Mouse (Mus musculus): ENCODE results near the gene Stat3. TPM values are rescaled to one million over a fixed set of nuclear protein-coding genes. Genes with fewer than 3 reads are reported as not detected.

The Stat3 gene
- polyA plus RNA-seq, 1 experiment from 2014 or later, result 23.3 TPM

GRCm38 (mm10) chr11:100975241-100975640 lies 35.9 kb upstream of the Stat3 start:
- no peak overlapping the region for H3K9ac ChIP-seq (ENCODE audit: low read length)
- 75% methylated on average over 7 of the region's 7 CpGs for whole genome bisulfite sequencing
- DNase-seq (ENCODE audit: low spot score), result no peak
- peaks cover 21% of the 10 kb centered on the region for H3K27me3 ChIP-seq (replicated peaks; ENCODE audit: control insufficient read depth, insufficient read depth, low read length)
- H3K4me2 ChIP-seq (ENCODE audit: low read length), result no peak overlapping the region
- H3K4me1 ChIP-seq (ENCODE audit: control insufficient read depth, insufficient read depth, low read length), result no peaks in the 10 kb centered on the region; the same call in 1 of the 2 replicates
- no peaks in the 10 kb centered on the region for H3K36me3 ChIP-seq (ENCODE audit: control insufficient read depth, insufficient read depth, low read length)
- no peak overlapping the region for H3K4me3 ChIP-seq (ENCODE audit: low read depth, low read length)
- ATAC-seq, result no peak
- no peaks in the 10 kb centered on the region for H3K9me3 ChIP-seq (replicated peaks; ENCODE audit: control insufficient read depth, low read length)
- H3K27ac ChIP-seq (ENCODE audit: low read depth, low read length), result no peak overlapping the region

- Histone ChIP-seq H3K27me3 (replicated peaks; ENCODE audit: control insufficient read depth, insufficient read depth, low read length) (peaks cover 29% of the 10 kb centered on the region), H3K4me2 (ENCODE audit: low read length) (no peak overlapping the region)
- WGBS, result 76% methylated on average over 14 of the region's 14 CpGs
Observed at GRCm38 (mm10) chr11:100974381-100974970, 35.1 kb upstream of the Stat3 start.

DNA sequence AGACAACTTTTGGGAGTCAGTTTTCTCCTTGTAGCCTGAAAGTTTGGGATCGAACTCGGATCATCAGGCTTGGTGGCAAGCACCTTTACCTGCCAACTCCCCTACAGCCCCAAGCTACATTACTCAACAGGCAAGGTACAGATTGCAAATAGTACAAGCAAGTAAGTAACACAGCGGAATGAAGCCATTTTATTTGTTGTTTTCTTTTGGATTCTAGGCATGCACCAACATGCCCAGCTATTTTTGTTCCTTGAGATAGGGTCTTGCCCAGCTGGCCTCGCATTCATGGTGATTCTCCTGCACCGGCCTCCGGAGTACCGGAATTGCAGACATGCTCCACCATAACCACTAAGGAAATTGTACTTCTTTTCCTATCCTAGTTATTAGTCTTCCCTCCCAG lies 33.9 kb upstream of the Stat3 start:
- no peak for DNase-seq (ENCODE audit: low spot score)
- Histone ChIP-seq H3K4me2 (ENCODE audit: low read length) (no peak overlapping the region), H3K36me3 (ENCODE audit: control insufficient read depth, insufficient read depth, low read length) (no peaks in the 10 kb centered on the region), H3K4me1 (ENCODE audit: control insufficient read depth, insufficient read depth, low read length) (peaks cover 2% of the 10 kb centered on the region; the same call in 1 of the 2 replicates), H3K9ac (ENCODE audit: low read length) (no peak overlapping the region), H3K9me3 (replicated peaks; ENCODE audit: control insufficient read depth, low read length) (no peaks in the 10 kb centered on the region), H3K27ac (ENCODE audit: low read depth, low read length) (no peak overlapping the region), H3K4me3 (ENCODE audit: low read depth, low read length) (no peak overlapping the region), H3K27me3 (replicated peaks; ENCODE audit: control insufficient read depth, insufficient read depth, low read length) (peaks cover 41% of the 10 kb centered on the region)
- 91% methylated on average over 7 of the region's 7 CpGs for WGBS
- no peak for ATAC-seq

More at GRCm38 (mm10) chr11:100974381-100974970, 35.1 kb upstream of the Stat3 start:
- Histone ChIP-seq H3K36me3 (ENCODE audit: control insufficient read depth, insufficient read depth, low read length) (no peaks in the 10 kb centered on the region), H3K4me3 (ENCODE audit: low read depth, low read length) (no peak overlapping the region), H3K9ac (ENCODE audit: low read length) (no peak overlapping the region), H3K9me3 (replicated peaks; ENCODE audit: control insufficient read depth, low read length) (no peaks in the 10 kb centered on the region), H3K27ac (ENCODE audit: low read depth, low read length) (no peak overlapping the region), H3K4me1 (ENCODE audit: control insufficient read depth, insufficient read depth, low read length) (peaks cover 2% of the 10 kb centered on the region; the same call in 1 of the 2 replicates)
- DNase-seq (ENCODE audit: low spot score) (no peak), ATAC-seq (no peak)

DNA sequence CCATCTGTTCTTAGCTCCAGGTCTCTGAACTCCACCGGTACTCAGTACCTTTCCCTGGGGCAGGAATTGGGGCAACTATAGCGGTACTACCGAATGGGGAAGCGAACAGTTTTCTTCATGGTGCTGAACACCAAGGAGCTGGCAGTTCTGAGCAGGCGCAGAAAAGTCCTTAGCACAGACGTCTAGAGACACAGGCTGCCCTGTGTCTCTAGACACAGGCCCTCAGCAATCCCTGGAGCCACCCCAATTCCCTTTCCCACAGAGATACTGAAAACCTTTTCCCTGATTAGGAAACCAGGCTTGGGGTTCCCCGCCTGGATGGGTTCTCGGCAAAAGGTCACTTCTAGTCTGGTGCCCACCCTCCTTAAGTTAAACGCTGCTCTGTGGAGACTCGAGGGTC lies 32.1 kb upstream of the Stat3 start:
- Histone ChIP-seq H3K9me3 (replicated peaks; ENCODE audit: control insufficient read depth, low read length) (no peaks in the 10 kb centered on the region), H3K4me3 (ENCODE audit: low read depth, low read length) (no peak overlapping the region), H3K9ac (ENCODE audit: low read length) (no peak overlapping the region), H3K4me1 (ENCODE audit: control insufficient read depth, insufficient read depth, low read length) (peaks cover 2% of the 10 kb centered on the region; the same call in 1 of the 2 replicates), H3K27ac (ENCODE audit: low read depth, low read length) (no peak overlapping the region), H3K36me3 (ENCODE audit: control insufficient read depth, insufficient read depth, low read length) (no peaks in the 10 kb centered on the region), H3K4me2 (ENCODE audit: low read length) (no peak overlapping the region), H3K27me3 (replicated peaks; ENCODE audit: control insufficient read depth, insufficient read depth, low read length) (peaks cover 50% of the 10 kb centered on the region)
- ATAC-seq (no peak), DNase-seq (ENCODE audit: low spot score) (no peak)
- 63% methylated on average over 10 of the region's 10 CpGs for WGBS

DNA sequence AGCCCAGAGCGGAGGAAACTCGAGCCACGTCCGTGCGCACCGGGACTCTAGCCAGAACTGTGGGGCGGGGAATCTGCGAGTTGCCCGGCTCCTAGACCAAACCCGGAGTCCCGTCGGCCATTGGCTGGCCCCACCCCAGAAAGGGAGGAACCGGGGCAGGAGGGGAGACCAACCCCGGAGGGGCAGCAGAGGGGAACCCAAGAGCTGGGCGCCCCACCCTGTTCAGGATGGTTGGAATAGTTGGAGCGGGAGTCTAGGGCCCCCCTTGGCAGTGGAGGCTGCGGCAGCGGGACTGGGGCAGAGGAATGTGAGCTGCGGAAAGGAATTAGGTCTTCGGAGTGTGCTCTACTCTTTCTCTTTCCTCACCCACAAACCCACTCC lies 31.2 kb upstream of the Stat3 start, which contains the start of gene Cavin1:
Cavin1 (minus strand) TSS at position 331 of the 381 bp plus-strand sequence.
- Histone ChIP-seq H3K4me1 (ENCODE audit: control insufficient read depth, insufficient read depth, low read length) (peaks cover 2% of the 10 kb centered on the region; the same call in 1 of the 2 replicates), H3K27me3 (replicated peaks; ENCODE audit: control insufficient read depth, insufficient read depth, low read length) (peaks cover 53% of the 10 kb centered on the region), H3K4me2 (ENCODE audit: low read length) (peak within 1 kb of the TSS; percentile 46), H3K4me3 (ENCODE audit: low read depth, low read length) (peak within 1 kb of the TSS; percentile 28), H3K27ac (ENCODE audit: low read depth, low read length) (no peak within 1 kb of the TSS), H3K9ac (ENCODE audit: low read length) (peak within 1 kb of the TSS; percentile 29; the same call in 1 of the 2 replicates), H3K36me3 (ENCODE audit: control insufficient read depth, insufficient read depth, low read length) (no peaks in the 10 kb centered on the region), H3K9me3 (replicated peaks; ENCODE audit: control insufficient read depth, low read length) (no peaks in the 10 kb centered on the region)
- peak; percentile 57 for DNase-seq (ENCODE audit: low spot score)
- peak; percentile 34; the same call in 1 of the 2 replicates for ATAC-seq
- 2% methylated on average over 20 of the region's 20 CpGs for WGBS

GRCm38 (mm10) chr11:100969744-100970556 lies 30.6 kb upstream of the Stat3 start:
- DNase-seq (ENCODE audit: low spot score), result no peak
- Histone ChIP-seq H3K4me2 (ENCODE audit: low read length) (peak overlapping the region; percentile 46), H3K27ac (ENCODE audit: low read depth, low read length) (no peak overlapping the region), H3K9ac (ENCODE audit: low read length) (peak overlapping the region; percentile 29; the same call in 1 of the 2 replicates), H3K4me1 (ENCODE audit: control insufficient read depth, insufficient read depth, low read length) (peaks cover 2% of the 10 kb centered on the region; the same call in 1 of the 2 replicates), H3K9me3 (replicated peaks; ENCODE audit: control insufficient read depth, low read length) (no peaks in the 10 kb centered on the region), H3K36me3 (ENCODE audit: control insufficient read depth, insufficient read depth, low read length) (no peaks in the 10 kb centered on the region), H3K4me3 (ENCODE audit: low read depth, low read length) (peak overlapping the region; percentile 28), H3K27me3 (replicated peaks; ENCODE audit: control insufficient read depth, insufficient read depth, low read length) (peaks cover 53% of the 10 kb centered on the region)
- 2% methylated on average over 65 of the region's 65 CpGs for WGBS
- ATAC-seq, result no peak

- DNase-seq (ENCODE audit: low spot score) (no peak), ATAC-seq (no peak)
- Histone ChIP-seq H3K27ac (ENCODE audit: low read depth, low read length) (no peak overlapping the region), H3K9ac (ENCODE audit: low read length) (no peak overlapping the region), H3K27me3 (replicated peaks; ENCODE audit: control insufficient read depth, insufficient read depth, low read length) (peaks cover 53% of the 10 kb centered on the region), H3K36me3 (ENCODE audit: control insufficient read depth, insufficient read depth, low read length) (no peaks in the 10 kb centered on the region), H3K4me3 (ENCODE audit: low read depth, low read length) (peak overlapping the region; percentile 28), H3K4me2 (ENCODE audit: low read length) (peak overlapping the region; percentile 46), H3K4me1 (ENCODE audit: control insufficient read depth, insufficient read depth, low read length) (peaks cover 2% of the 10 kb centered on the region; the same call in 1 of the 2 replicates), H3K9me3 (replicated peaks; ENCODE audit: control insufficient read depth, low read length) (no peaks in the 10 kb centered on the region)
- WGBS, result 8% methylated on average over 30 of the region's 35 CpGs
Observed at GRCm38 (mm10) chr11:100969189-100969743, 29.9 kb upstream of the Stat3 start.

DNA sequence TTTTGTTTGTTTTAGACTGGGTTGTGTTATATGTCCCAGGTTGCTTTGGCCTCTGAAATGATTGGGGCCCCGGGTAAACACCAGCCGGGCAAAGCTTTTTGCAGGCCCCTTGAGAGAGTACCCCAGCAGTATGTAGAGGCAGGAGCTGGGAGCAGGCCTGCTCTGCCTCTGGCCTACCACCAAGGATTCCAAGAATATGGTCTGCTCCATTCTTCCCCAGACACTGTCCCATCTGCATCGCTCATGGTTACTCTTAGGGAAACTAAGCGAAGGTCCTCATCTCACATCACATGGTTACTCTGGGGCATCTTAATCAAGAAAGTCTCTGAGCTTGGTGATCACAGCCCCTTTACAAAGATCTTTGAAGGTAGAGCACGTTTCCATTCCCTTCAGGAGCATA lies 29.2 kb upstream of the Stat3 start:
- WGBS, result 76% methylated on average over 5 of the region's 5 CpGs
- Histone ChIP-seq H3K27me3 (replicated peaks; ENCODE audit: control insufficient read depth, insufficient read depth, low read length) (peaks cover 53% of the 10 kb centered on the region), H3K9ac (ENCODE audit: low read length) (no peak overlapping the region), H3K4me3 (ENCODE audit: low read depth, low read length) (peak overlapping the region; percentile 28; the same call in 1 of the 2 replicates), H3K4me1 (ENCODE audit: control insufficient read depth, insufficient read depth, low read length) (peaks cover 2% of the 10 kb centered on the region; the same call in 1 of the 2 replicates), H3K9me3 (replicated peaks; ENCODE audit: control insufficient read depth, low read length) (no peaks in the 10 kb centered on the region), H3K4me2 (ENCODE audit: low read length) (no peak overlapping the region), H3K27ac (ENCODE audit: low read depth, low read length) (no peak overlapping the region), H3K36me3 (ENCODE audit: control insufficient read depth, insufficient read depth, low read length) (no peaks in the 10 kb centered on the region)
- DNase-seq (ENCODE audit: low spot score) (no peak), ATAC-seq (no peak)

Measured in forebrain, embryonic 14.5 days (tissue).